Mouse (Mus musculus): ENCODE data around the gene Zranb2. TPM values are rescaled to one million over a fixed set of nuclear protein-coding genes. Genes with fewer than 3 reads are reported as not detected.

Zranb2 gene
- total RNA-seq, 4 experiments from 2014 or later, result 46.4 to 54.6 (median 51.1) TPM

GRCm38 (mm10) chr3:157578469-157579170 is 44.7 kb downstream of the Zranb2 start:
- no peak for DNase-seq (ENCODE audit: low spot score in 2 of 2)

GRCm38 (mm10) chr3:157579376-157579775 is 45.4 kb downstream of the Zranb2 start:
- DNase-seq (ENCODE audit: low spot score in 2 of 2), result no peak

- DNase-seq (ENCODE audit: low spot score in 2 of 2), result no peak
Observed at GRCm38 (mm10) chr3:157580299-157580698, 46.3 kb downstream of the Zranb2 start.

- no peak for DNase-seq (ENCODE audit: low spot score in 2 of 2)
Observed at GRCm38 (mm10) chr3:157581755-157582154, 47.8 kb downstream of the Zranb2 start.

GRCm38 (mm10) chr3:157582626-157583405 is 48.9 kb downstream of the Zranb2 start:
- no peak for DNase-seq (ENCODE audit: low spot score in 2 of 2)

GRCm38 (mm10) chr3:157597837-157598379 is 63.9 kb downstream of the Zranb2 start:
- no peak for DNase-seq (ENCODE audit: low spot score in 2 of 2)

Small RNA genes lying within 50 kb of the gene (microRNA-seq; reads per million reads assigned to microRNA genes)
- gene Mir186, result 140 reads per million, percentile 55 among the genes with 10 or more reads in this experiment

Other genes with a start within 250 kb of the Zranb2 start
- 1 to 10 TPM in 1 of 4 experiments, under 1 TPM in 3; 0.24 to 1.4 (median 0.85) TPM for gene Ptger3, start 32.7 kb downstream of the Zranb2 start, total RNA-seq (2022)